Mouse (Mus musculus) heart, postnatal 0 days (tissue): ENCODE results near the gene Myo1e. TPM values are rescaled to one million over a fixed set of nuclear protein-coding genes. Genes with fewer than 3 reads are reported as not detected.

Source experiments
- ATAC-seq: fragments of 200-750 bp; cut with Nextera tagmentation; 2 replicates; pipeline ENCODE4 v1.8.0; 2017; ENCODE audit warnings: low read depth, moderate number of reproducible peaks, moderate library complexity; ENCODE audit not compliant: insufficient read depth
- DNase-seq: peaks from one replicate; pipeline ENCODE4 v3.0.0-alpha.2; 2016; ENCODE audit warnings: low spot score
- H3K27ac ChIP-seq: fragments of 300-500 bp; sonication (generic); 2 replicates; pipeline ENCODE4 v1.5.1; 2014; ENCODE audit warnings: low read depth, mild to moderate bottlenecking
- H3K27me3 ChIP-seq: fragments of 300-500 bp; sonication (generic); 2 replicates; pipeline ENCODE4 v1.6.1; 2014; ENCODE audit warnings: low read length, mixed read lengths; ENCODE audit not compliant: control insufficient read depth, insufficient read depth
- H3K36me3 ChIP-seq: fragments of 300-500 bp; sonication (generic); replicated peaks from 2 replicates; pipeline ENCODE4 v1.6.1; 2014; ENCODE audit warnings: low read length, mixed read lengths; ENCODE audit not compliant: control insufficient read depth, insufficient read depth
- H3K4me1 ChIP-seq: fragments of 300-500 bp; sonication (generic); 2 replicates; pipeline ENCODE4 v1.6.1; 2014; ENCODE audit warnings: antibody characterized with exemption; ENCODE audit not compliant: control insufficient read depth, insufficient read depth
- H3K4me2 ChIP-seq: fragments of 300-500 bp; sonication (generic); 2 replicates; pipeline ENCODE4 v1.6.1; 2014; ENCODE audit warnings: low read depth, mild to moderate bottlenecking, low read length, moderate library complexity
- H3K4me3 ChIP-seq: fragments of 300-500 bp; sonication (generic); 2 replicates; pipeline ENCODE4 v1.5.1; 2014; ENCODE audit warnings: low read depth, low read length
- H3K9ac ChIP-seq: fragments of 300-500 bp; sonication (generic); replicated peaks from 2 replicates; pipeline ENCODE4 v1.6.1; 2014; ENCODE audit warnings: low read depth, low read length, mixed read lengths
- H3K9me3 ChIP-seq: fragments of 300-500 bp; sonication (generic); replicated peaks from 2 replicates; pipeline ENCODE4 v1.6.1; 2016; ENCODE audit warnings: low read length; ENCODE audit not compliant: control insufficient read depth
- CTCF ChIP-seq: IDR thresholded peaks from 2 replicates; pipeline ENCODE4 v1.5.1; 2016; ENCODE audit warnings: antibody characterized with exemption, control low read depth, low read depth
- EP300 ChIP-seq: IDR thresholded peaks from 2 replicates; pipeline ENCODE4 v1.6.1; 2016; ENCODE audit warnings: antibody characterized with exemption, low read depth
- WGBS: fragments of 180-500 bp; shearing (Covaris S2); extraction: QIAGEN DNeasy Blood & Tissue Kit; methylation state at CpG from one replicate; pipeline ENCODE4 v1.1.7; 2014; 5-methylcytosine and 5-hydroxymethylcytosine counted together
- polyA plus RNA-seq: library from polyadenylated mRNA; unstranded; fragments of >200 nt; fragmentation: Nextera tagmentation; extraction: Ambion mirVana; gene quantifications from 2 replicates; pipeline ENCODE4 v1.2.1, GENCODE M21; 2015
- total RNA-seq: library from RNA; depleted of rRNA; stranded (reverse); fragments of >200 nt; gene quantifications from 2 replicates; pipeline ENCODE4 v1.2.3, GENCODE M21; 2014; ENCODE audit warnings: low replicate concordance

The Myo1e gene
- total and polyA plus RNA-seq, 2 experiments from 2014 or later = 6.6 to 7.0 TPM

DNA sequence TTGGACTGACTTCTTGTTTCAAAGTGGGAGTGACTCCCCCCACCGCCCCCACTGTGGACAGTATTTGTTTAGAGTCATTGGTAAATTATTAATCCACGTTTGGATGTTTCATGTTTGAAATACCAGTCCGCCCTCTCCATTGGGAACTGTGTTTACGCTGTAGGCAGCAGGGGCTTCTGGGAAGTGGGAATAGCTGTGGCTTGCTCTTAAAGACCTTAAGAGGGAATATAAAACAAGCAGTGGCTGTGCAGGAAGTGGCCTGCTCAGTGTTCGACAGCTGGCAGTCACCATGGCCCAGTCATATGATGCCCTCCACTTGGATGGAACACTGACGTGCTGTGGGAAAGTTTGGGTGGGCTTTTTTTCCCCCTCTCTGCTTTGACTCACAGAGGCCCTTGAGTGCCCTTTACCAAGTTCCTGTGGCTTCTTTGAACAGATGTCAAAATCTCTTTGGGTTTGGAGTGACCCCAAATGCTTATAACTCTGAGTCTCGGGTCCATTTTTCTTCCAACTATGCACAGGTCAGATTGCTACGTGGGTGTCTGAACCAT lies 34.3 kb downstream of the Myo1e start:
- no peak overlapping the region for H3K4me3 ChIP-seq
- no peaks in the 10 kb centered on the region for H3K9me3 ChIP-seq
- peaks cover 7% of the 10 kb centered on the region; the same call in 1 of the 2 replicates for H3K4me1 ChIP-seq
- no peak for ATAC-seq
- no peaks in the 10 kb centered on the region for H3K36me3 ChIP-seq
- H3K4me2 ChIP-seq = no peak overlapping the region
- DNase-seq = no peak
- H3K27ac ChIP-seq = peak overlapping the region; percentile 53
- H3K27me3 ChIP-seq = no peaks in the 10 kb centered on the region
- TF ChIP-seq CTCF (no peak), EP300 (no peak)
- H3K9ac ChIP-seq = no peak overlapping the region
- WGBS = 61% methylated on average over 8 of the region's 8 CpGs

DNA sequence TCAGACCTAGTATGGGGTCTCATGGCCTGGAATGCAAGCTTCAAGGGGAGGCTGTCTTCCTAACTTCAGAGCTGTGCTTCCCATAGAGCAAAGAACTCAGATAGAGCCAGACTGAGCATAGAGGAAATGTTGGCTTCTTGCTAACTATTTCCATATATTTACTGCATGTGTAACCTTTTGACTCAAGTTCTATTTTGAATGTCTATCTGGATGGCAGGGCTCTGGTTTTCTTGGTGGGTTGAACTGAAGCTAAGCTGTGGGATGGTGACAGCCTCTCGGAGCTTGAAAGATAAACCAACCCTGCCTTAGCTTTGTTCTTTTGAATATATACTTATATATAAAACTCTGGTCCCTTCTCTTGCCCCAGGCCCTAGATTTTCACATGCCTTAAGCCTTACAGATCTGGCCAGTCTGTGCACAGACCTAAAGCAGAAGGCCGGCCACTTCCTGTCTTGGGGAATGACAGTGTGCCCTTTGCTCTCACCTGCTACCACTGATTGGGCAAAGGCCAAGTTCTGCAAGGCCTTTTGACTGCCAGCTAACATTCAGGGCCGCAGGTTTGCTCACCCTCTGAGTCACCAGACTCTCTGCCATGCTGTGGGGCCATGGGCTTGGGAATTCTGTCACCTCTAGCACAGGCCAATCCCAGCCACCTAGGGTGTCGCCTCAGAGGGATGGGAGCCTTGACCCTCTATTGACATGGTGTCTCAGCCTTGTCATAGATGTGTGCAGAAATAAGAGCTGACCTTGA lies 35.1 kb downstream of the Myo1e start:
- Histone ChIP-seq H3K4me1 (peaks cover 7% of the 10 kb centered on the region; the same call in 1 of the 2 replicates), H3K27ac (peak overlapping the region; percentile 53), H3K9me3 (no peaks in the 10 kb centered on the region), H3K4me2 (no peak overlapping the region), H3K36me3 (no peaks in the 10 kb centered on the region), H3K9ac (no peak overlapping the region), H3K4me3 (no peak overlapping the region), H3K27me3 (no peaks in the 10 kb centered on the region)
- WGBS = 48% methylated on average over 4 of the region's 4 CpGs
- TF ChIP-seq EP300 = no peak
- TF ChIP-seq CTCF = no peak
- ATAC-seq (peak; percentile 44), DNase-seq (no peak)

DNA sequence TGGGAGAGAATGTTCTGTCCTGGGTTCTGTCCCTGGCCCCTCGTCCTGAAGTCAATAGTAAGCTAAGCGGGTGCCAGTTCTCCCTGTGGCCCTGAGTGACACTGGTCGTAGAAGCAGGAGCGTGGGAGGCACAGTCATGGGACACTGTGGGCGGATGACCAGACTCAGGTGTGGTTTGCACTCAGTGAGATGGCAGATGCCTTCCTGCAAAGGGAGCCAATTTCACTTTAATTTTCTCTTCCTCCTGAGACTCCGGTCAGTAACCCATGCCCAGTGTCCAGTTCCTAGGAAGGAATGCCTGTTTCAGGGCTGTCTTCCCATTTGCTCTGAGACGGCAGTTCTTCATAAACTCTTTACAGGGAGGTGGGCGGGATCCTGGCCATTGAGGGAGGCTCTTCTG lies 36.1 kb downstream of the Myo1e start:
- Histone ChIP-seq H3K9me3 (no peaks in the 10 kb centered on the region), H3K27ac (no peak overlapping the region), H3K36me3 (no peaks in the 10 kb centered on the region), H3K4me3 (no peak overlapping the region), H3K27me3 (no peaks in the 10 kb centered on the region), H3K4me2 (no peak overlapping the region), H3K4me1 (peaks cover 7% of the 10 kb centered on the region; the same call in 1 of the 2 replicates), H3K9ac (no peak overlapping the region)
- DNase-seq (no peak), ATAC-seq (no peak)
- TF ChIP-seq EP300 = no peak
- no peak for TF ChIP-seq CTCF
- 77% methylated on average over 8 of the region's 8 CpGs for WGBS

DNA sequence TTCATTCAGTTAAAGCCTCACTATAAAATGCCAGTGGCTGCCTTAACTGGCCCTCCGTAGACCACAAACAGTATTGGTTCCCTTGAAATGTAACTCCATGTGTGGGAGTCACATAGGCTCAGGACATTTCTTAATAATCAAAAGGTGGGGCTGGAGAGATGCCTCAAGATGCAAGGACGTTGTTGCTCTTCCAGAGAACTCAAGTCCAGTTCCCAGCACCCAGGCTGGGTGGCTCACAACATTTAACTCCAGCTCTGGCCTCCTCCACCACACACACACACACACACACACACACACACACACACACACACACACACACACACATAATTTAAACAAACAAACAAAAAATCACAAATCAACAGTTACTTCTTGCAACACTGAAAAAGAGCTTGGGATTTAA lies 36.6 kb downstream of the Myo1e start:
- ATAC-seq (no peak), DNase-seq (no peak)
- Histone ChIP-seq H3K4me1 (peaks cover 7% of the 10 kb centered on the region; the same call in 1 of the 2 replicates), H3K4me2 (no peak overlapping the region), H3K4me3 (no peak overlapping the region), H3K9ac (no peak overlapping the region), H3K27me3 (no peaks in the 10 kb centered on the region), H3K9me3 (no peaks in the 10 kb centered on the region), H3K27ac (no peak overlapping the region), H3K36me3 (no peaks in the 10 kb centered on the region)
- TF ChIP-seq CTCF (no peak), EP300 (no peak)
- 77% methylated on average over 2 of the region's 2 CpGs for WGBS

DNA sequence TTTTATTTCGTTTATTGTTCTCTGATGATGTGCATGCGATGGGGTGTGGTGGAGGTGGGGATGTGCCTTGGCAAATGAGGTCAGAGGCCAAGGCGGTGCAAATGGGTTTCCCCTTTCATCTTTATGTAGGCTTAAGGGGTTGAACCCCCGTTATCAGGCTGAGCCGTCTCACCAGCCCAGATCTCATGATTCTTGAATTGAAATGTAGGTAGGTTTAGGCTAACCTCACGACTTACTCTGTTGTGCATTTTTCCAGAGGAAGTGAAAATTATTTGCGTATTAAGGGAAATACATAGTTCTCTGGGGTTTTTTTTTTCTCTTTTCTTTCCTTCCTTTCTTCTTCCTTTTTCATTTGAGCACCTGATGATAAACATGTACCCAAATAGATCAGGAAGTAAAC lies 37.0 kb downstream of the Myo1e start:
- Histone ChIP-seq H3K4me3 (no peak overlapping the region), H3K27me3 (no peaks in the 10 kb centered on the region), H3K4me1 (peaks cover 7% of the 10 kb centered on the region; the same call in 1 of the 2 replicates), H3K36me3 (no peaks in the 10 kb centered on the region), H3K27ac (no peak overlapping the region), H3K4me2 (no peak overlapping the region), H3K9me3 (no peaks in the 10 kb centered on the region), H3K9ac (no peak overlapping the region)
- DNase-seq (no peak), ATAC-seq (no peak)
- WGBS = 86% methylated on average over 7 of the region's 7 CpGs
- no peak for TF ChIP-seq CTCF
- TF ChIP-seq EP300 = no peak
